10 mouse cellular contexts compared by ENCODE assay signal in the genomic region with DNA sequence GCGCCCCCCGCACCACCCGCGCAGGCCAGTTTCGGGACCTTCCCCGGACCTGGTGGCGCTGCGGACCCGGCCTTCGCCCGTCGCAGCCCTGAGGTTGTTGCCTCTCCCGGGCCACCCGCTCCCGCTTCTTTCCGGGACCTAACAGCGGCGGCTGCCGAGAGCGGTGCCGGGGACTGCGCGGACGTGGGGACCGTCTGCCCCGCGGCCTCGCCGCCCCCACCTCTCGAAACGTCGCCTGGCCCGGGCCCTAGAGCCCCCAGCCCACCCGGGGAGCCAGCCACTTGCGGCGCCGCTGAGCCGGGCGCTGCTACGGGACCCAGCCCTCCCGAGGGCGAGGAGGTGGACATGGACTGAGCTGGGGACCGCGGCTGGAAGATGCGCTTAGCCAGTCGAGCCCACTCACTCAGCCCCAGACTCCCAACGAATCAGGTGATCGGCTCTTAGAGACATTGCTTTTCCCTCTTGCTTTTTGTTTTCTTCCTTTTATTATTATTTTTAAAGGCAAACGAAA. TPM values are rescaled to one million over a fixed set of nuclear protein-coding genes. Genes with fewer than 3 reads are reported as not detected.
DNase-seq lines count a peak whose midpoint lies in the region; ATAC-seq and TF ChIP-seq lines count a peak whose summit lies in the region.
"Had no signal": no experiment of that assay in that cellular context is flagged by ENCODE, and none has a peak within 500 bp of the region (broad histone marks: within the 10 kb centered on the region; RNA-seq: fewer than 3 reads in every experiment).

No protein-coding gene starts in this region.

- no peaks in the 10 kb centered on the region for H3K36me3 ChIP-seq in kidney, postnatal 0 days (ENCODE audit: insufficient read depth, low read length)
- no peaks in the 10 kb centered on the region for H3K36me3 ChIP-seq in hindbrain, embryonic 15.5 days
- no peaks in the 10 kb centered on the region for H3K36me3 ChIP-seq in neural tube, embryonic 14.5 days (ENCODE audit: control insufficient read depth, insufficient read depth, low read length)

- peak overlapping the region; percentile 59 for H3K4me2 ChIP-seq in kidney, postnatal 0 days (ENCODE audit: low read length)
- peak overlapping the region; percentile 52 for H3K4me2 ChIP-seq in hindbrain, embryonic 15.5 days
- peak overlapping the region; percentile 71 for H3K4me2 ChIP-seq in neural tube, embryonic 14.5 days (ENCODE audit: low read depth, low read length)

- no peaks in the 10 kb centered on the region for H3K4me1 ChIP-seq in kidney, postnatal 0 days (replicated peaks; ENCODE audit: insufficient read depth, low read length)
- H3K4me1 ChIP-seq in hindbrain, embryonic 15.5 days (replicated peaks), result peaks cover 23% of the 10 kb centered on the region
- H3K4me1 ChIP-seq in neural tube, embryonic 14.5 days (ENCODE audit: control insufficient read depth, insufficient read depth, low read length), result peaks cover 10% of the 10 kb centered on the region

- H3K9me3 ChIP-seq in kidney, postnatal 0 days (replicated peaks; ENCODE audit: low read length), result no peaks in the 10 kb centered on the region
- H3K9me3 ChIP-seq in hindbrain, embryonic 15.5 days, result no peaks in the 10 kb centered on the region
- H3K9me3 ChIP-seq in neural tube, embryonic 14.5 days (ENCODE audit: control insufficient read depth, low read length), result no peaks in the 10 kb centered on the region

- under 1% methylated on average over 42 of the region's 49 CpGs for WGBS in kidney, postnatal 0 days
- under 1% methylated on average over 49 of the region's 49 CpGs for WGBS in hindbrain, embryonic 15.5 days
- under 1% methylated on average over 48 of the region's 49 CpGs for WGBS in neural tube, embryonic 14.5 days

- ATAC-seq in kidney, postnatal 0 days (replicated peaks; ENCODE audit: low FRiP score, low read depth), result no peak
- ATAC-seq in hindbrain, embryonic 15.5 days (ENCODE audit: low FRiP score, low read depth), result no peak
- no peak for ATAC-seq in neural tube, embryonic 14.5 days (ENCODE audit: low read depth)

- peak overlapping the region; percentile 45 for H3K4me3 ChIP-seq in kidney, postnatal 0 days (replicated peaks; ENCODE audit: low read depth, low read length)
- H3K4me3 ChIP-seq in hindbrain, embryonic 15.5 days, result peak overlapping the region; percentile 54
- peak overlapping the region; percentile 48 for H3K4me3 ChIP-seq in neural tube, embryonic 14.5 days (ENCODE audit: low read depth, low read length)
- no peak overlapping the region for H3K4me3 ChIP-seq in layer of hippocampus, adult 2 months
- H3K4me3 ChIP-seq: left cerebral cortex, adult 2 months had no signal

- H3K27ac ChIP-seq in kidney, postnatal 0 days, result peak overlapping the region; percentile 73
- H3K27ac ChIP-seq in hindbrain, embryonic 15.5 days (replicated peaks), result peak overlapping the region; percentile 80
- H3K27ac ChIP-seq in neural tube, embryonic 14.5 days (ENCODE audit: low read depth, low read length), result peak overlapping the region; percentile 89
- H3K27ac ChIP-seq in layer of hippocampus, adult 2 months, result no peak overlapping the region
- H3K27ac ChIP-seq: left cerebral cortex, adult 2 months had no signal

- no peak for DNase-seq in kidney, postnatal 0 days (ENCODE audit: low spot score)
- DNase-seq in kidney, adult 8-10 months, result no peak
- DNase-seq in embryo, embryonic 9.5 days (ENCODE audit: extremely low spot score), result peak; percentile 66
- DNase-seq in B cell, adult 2 months, result no peak
- DNase-seq in layer of hippocampus, adult 2 months (ENCODE audit: low spot score in 2 of 2), result no peak
- DNase-seq: thymus, adult 18-20 months had no signal

- TF ChIP-seq CTCF in kidney, postnatal 0 days (IDR thresholded peaks at IDR 0.05; ENCODE audit: low read depth), result no peak
- TF ChIP-seq CTCF in layer of hippocampus, adult 2 months (conservative IDR thresholded peaks at IDR 0.05), result no peak

- H3K27me3 ChIP-seq in kidney, postnatal 0 days (ENCODE audit: insufficient read depth, low read length), result peaks cover 71% of the 10 kb centered on the region
- H3K27me3 ChIP-seq in hindbrain, embryonic 15.5 days, result peaks cover 21% of the 10 kb centered on the region; the same call in 1 of the 2 replicates
- H3K27me3 ChIP-seq in neural tube, embryonic 14.5 days (ENCODE audit: control insufficient read depth, insufficient read depth, low read length), result peaks cover 24% of the 10 kb centered on the region

- H3K9ac ChIP-seq in kidney, postnatal 0 days (ENCODE audit: low read depth, low read length), result peak overlapping the region; percentile 70
- H3K9ac ChIP-seq in hindbrain, embryonic 15.5 days, result peak overlapping the region; percentile 62
- H3K9ac ChIP-seq in neural tube, embryonic 14.5 days (replicated peaks; ENCODE audit: low read depth, low read length), result peak overlapping the region; percentile 72

RNA-seq across cellular contexts. Expression of a gene that starts 4.2 kb away (rescaled TPM):
- 44.8 and 50.9 TPM in 2 replicates for polyA plus RNA-seq in kidney, postnatal 0 days (2015; fragmentation: Nextera tagmentation; extraction: Ambion mirVana)
- 35.9 and 47.3 TPM in 2 replicates for polyA plus RNA-seq in hindbrain, embryonic 15.5 days (2015; fragmentation: Nextera tagmentation; extraction: Ambion mirVana)
- 33.4 and 39.8 TPM in 2 replicates for polyA plus RNA-seq in neural tube, embryonic 14.5 days (2014; fragmentation: Nextera tagmentation; extraction: Ambion mirVana)
- total RNA-seq in layer of hippocampus, adult 2 months (2021), result not detected
- total RNA-seq: gastrocnemius, adult 8-10 months had no signal
